Mouse (Mus musculus) forebrain, embryonic 15.5 days (tissue): ENCODE measurements at regions not wholly inside any gene's neighbourhood (a gene's known extent, or its start where the extent isn't known, plus 50 kb on each side); places are given as distances from the start of the nearest gene placed in this dataset.
A peak's percentile ranks its signal among the peaks of the same experiment; 100 is the strongest.

ENCODE experiments used
- ATAC-seq: fragments of 200-750 bp; cut with Nextera tagmentation; replicated peaks from 2 replicates; pipeline ENCODE4 v1.8.0; 2017; ENCODE audit warnings: mild to moderate bottlenecking, moderate TSS enrichment, moderate library complexity
- H3K27ac ChIP-seq: fragments of 300-500 bp; sonication (generic); replicated peaks from 2 replicates; pipeline ENCODE4 v1.5.1; 2015; ENCODE audit warnings: mild to moderate bottlenecking, inconsistent platforms
- H3K27me3 ChIP-seq: fragments of 300-500 bp; sonication (generic); 2 replicates; pipeline ENCODE4 v1.6.1; 2015; ENCODE audit warnings: inconsistent platforms
- H3K36me3 ChIP-seq: fragments of 300-500 bp; sonication (generic); 2 replicates; pipeline ENCODE4 v1.6.1; 2015; ENCODE audit warnings: mild to moderate bottlenecking, inconsistent platforms
- H3K4me1 ChIP-seq: fragments of 300-500 bp; sonication (generic); 2 replicates; pipeline ENCODE4 v1.6.1; 2015; ENCODE audit warnings: inconsistent platforms
- H3K4me2 ChIP-seq: fragments of 300-500 bp; sonication (generic); replicated peaks from 2 replicates; pipeline ENCODE4 v1.6.1; 2015; ENCODE audit warnings: mild to moderate bottlenecking, inconsistent platforms
- H3K4me3 ChIP-seq: fragments of 300-500 bp; sonication (generic); 2 replicates; pipeline ENCODE4 v1.5.1; 2015; ENCODE audit warnings: mild to moderate bottlenecking, inconsistent platforms
- H3K9ac ChIP-seq: fragments of 300-500 bp; sonication (generic); replicated peaks from 2 replicates; pipeline ENCODE4 v1.6.1; 2015; ENCODE audit warnings: mild to moderate bottlenecking, inconsistent platforms
- H3K9me3 ChIP-seq: fragments of 300-500 bp; sonication (generic); 2 replicates; pipeline ENCODE4 v1.6.1; 2016; ENCODE audit warnings: inconsistent platforms
- WGBS: fragments of 180-500 bp; shearing (Covaris S2); methylation state at CpG from one replicate; pipeline ENCODE4 v1.1.7; 2015; ENCODE audit warnings: mixed read lengths; 5-methylcytosine and 5-hydroxymethylcytosine counted together

GRCm38 (mm10) chr1:23462411-23462810 lies 64.8 kb upstream of the Ogfrl1 start:
- H3K4me2 ChIP-seq, result no peak overlapping the region
- ATAC-seq, result no peak
- no peaks in the 10 kb centered on the region for H3K4me1 ChIP-seq
- H3K9me3 ChIP-seq, result no peaks in the 10 kb centered on the region
- H3K27me3 ChIP-seq, result no peaks in the 10 kb centered on the region
- no peak overlapping the region for H3K9ac ChIP-seq
- WGBS, result 88% methylated on average over 3 of the region's 3 CpGs
- H3K27ac ChIP-seq, result no peak overlapping the region
- no peak overlapping the region for H3K4me3 ChIP-seq
- H3K36me3 ChIP-seq, result no peaks in the 10 kb centered on the region

DNA sequence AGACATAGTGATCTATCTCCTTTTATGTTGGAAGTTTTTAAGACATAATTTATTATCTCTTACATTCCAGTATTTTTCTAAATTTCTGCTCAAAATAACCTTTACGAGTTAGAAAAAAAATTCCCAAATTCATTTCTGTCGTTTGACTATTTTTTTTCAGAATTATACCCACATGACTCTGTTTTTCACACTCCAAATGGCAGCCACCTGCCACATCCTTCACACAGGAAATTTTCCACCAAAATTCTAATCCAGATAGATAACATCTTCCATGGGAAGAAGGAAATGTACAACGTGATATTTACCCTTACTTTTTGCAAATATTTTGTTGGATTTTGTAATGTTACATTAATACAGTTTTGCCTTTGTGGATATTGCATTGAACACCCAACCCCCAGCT lies 66.5 kb upstream of the Ogfrl1 start:
- no peak overlapping the region for H3K27ac ChIP-seq
- no peaks in the 10 kb centered on the region for H3K27me3 ChIP-seq
- WGBS, result 58% methylated on average over 3 of the region's 3 CpGs
- H3K4me1 ChIP-seq, result no peaks in the 10 kb centered on the region
- ATAC-seq, result no peak
- H3K4me2 ChIP-seq, result no peak overlapping the region
- H3K9ac ChIP-seq, result no peak overlapping the region
- no peaks in the 10 kb centered on the region for H3K9me3 ChIP-seq
- H3K36me3 ChIP-seq, result no peaks in the 10 kb centered on the region
- no peak overlapping the region for H3K4me3 ChIP-seq

GRCm38 (mm10) chr1:23466340-23466739 lies 68.8 kb upstream of the Ogfrl1 start:
- no peaks in the 10 kb centered on the region for H3K9me3 ChIP-seq
- ATAC-seq, result no peak
- no peak overlapping the region for H3K4me2 ChIP-seq
- WGBS, result 82% methylated on average over 7 of the region's 7 CpGs
- no peaks in the 10 kb centered on the region for H3K36me3 ChIP-seq
- H3K27ac ChIP-seq, result no peak overlapping the region
- H3K4me1 ChIP-seq, result no peaks in the 10 kb centered on the region
- H3K27me3 ChIP-seq, result no peaks in the 10 kb centered on the region
- no peak overlapping the region for H3K4me3 ChIP-seq
- no peak overlapping the region for H3K9ac ChIP-seq

DNA sequence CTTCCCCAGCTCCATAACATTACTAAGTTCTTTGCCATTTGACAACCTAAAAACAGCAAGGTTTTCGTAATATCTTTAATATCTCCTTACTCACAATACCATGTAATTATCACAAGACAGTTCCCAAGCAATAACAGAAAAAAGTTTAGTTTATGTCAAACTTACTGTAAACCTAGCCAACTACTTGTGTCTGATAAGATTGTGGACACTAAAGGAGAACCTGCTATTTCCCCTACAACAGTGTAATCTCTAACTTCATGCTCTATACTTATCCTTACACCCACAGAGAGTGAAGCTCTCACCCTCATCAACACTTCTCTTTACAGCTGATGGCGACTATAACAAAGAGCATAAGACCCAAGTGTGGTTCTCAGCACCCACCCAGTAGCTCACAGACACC lies 69.8 kb upstream of the Ogfrl1 start:
- WGBS, result 87% methylated on average over 2 of the region's 2 CpGs
- H3K4me2 ChIP-seq, result no peak overlapping the region
- no peak for ATAC-seq
- H3K4me1 ChIP-seq, result no peaks in the 10 kb centered on the region
- H3K9ac ChIP-seq, result no peak overlapping the region
- H3K36me3 ChIP-seq, result no peaks in the 10 kb centered on the region
- H3K27ac ChIP-seq, result no peak overlapping the region
- H3K9me3 ChIP-seq, result no peaks in the 10 kb centered on the region
- H3K4me3 ChIP-seq, result no peak overlapping the region
- H3K27me3 ChIP-seq, result no peaks in the 10 kb centered on the region

GRCm38 (mm10) chr1:23480776-23481320 lies 83.3 kb upstream of the Ogfrl1 start:
- Histone ChIP-seq H3K27ac (no peak overlapping the region), H3K9ac (no peak overlapping the region), H3K27me3 (no peaks in the 10 kb centered on the region), H3K4me2 (no peak overlapping the region), H3K9me3 (no peaks in the 10 kb centered on the region), H3K4me1 (no peaks in the 10 kb centered on the region), H3K4me3 (no peak overlapping the region), H3K36me3 (no peaks in the 10 kb centered on the region)
- 77% methylated on average over 5 of the region's 5 CpGs for WGBS
- no peak for ATAC-seq

DNA sequence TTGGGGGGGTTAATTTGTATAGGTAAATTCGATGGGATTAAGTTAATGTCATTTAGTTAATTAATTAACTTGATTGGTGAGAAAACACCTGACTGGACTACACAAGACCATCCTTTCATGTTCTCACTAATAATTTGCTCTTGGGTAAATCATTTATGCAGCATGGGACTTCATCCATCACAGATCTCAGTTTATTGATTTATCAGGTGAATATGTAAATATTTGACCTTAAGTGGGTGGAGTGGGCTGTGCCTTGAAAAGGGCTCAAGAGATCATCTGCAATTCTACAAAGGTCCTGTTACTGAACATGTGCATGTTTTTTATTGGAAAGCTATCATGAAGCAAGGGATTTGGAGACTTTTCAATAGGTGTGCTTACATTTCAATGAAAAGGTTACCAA lies 87.0 kb upstream of the Ogfrl1 start:
- Histone ChIP-seq H3K9me3 (no peaks in the 10 kb centered on the region), H3K27me3 (no peaks in the 10 kb centered on the region), H3K9ac (no peak overlapping the region), H3K4me1 (no peaks in the 10 kb centered on the region), H3K4me3 (no peak overlapping the region), H3K36me3 (no peaks in the 10 kb centered on the region), H3K4me2 (no peak overlapping the region), H3K27ac (no peak overlapping the region)
- ATAC-seq, result no peak
- WGBS, result 48% methylated on average over 1 of the region's 1 CpGs

GRCm38 (mm10) chr1:23485150-23485775 lies 87.7 kb upstream of the Ogfrl1 start:
- Histone ChIP-seq H3K36me3 (no peaks in the 10 kb centered on the region), H3K27me3 (no peaks in the 10 kb centered on the region), H3K4me3 (no peak overlapping the region), H3K27ac (no peak overlapping the region), H3K4me1 (peaks cover 4% of the 10 kb centered on the region; the same call in 1 of the 2 replicates), H3K4me2 (no peak overlapping the region), H3K9ac (no peak overlapping the region), H3K9me3 (no peaks in the 10 kb centered on the region)
- no peak for ATAC-seq
- WGBS, result 55% methylated on average over 3 of the region's 3 CpGs

DNA sequence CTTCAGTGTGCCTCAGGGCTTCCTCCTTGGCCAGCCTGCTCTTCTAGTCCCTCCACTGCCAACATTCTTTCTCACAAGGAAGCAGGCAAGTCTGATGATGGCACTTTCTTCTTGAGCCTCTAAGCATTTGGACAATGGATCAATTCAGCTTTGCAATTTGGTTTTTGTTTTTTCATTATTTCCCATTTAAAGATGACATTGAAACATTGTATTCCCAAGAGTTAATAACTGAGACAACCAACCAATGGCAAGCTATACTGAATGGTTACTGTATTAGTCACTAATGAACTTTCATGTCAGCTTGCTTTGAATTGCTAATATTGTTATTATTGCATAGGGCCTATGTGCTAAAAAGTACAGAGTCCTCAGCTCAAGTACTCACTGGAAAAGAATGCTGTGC lies 89.5 kb upstream of the Ogfrl1 start:
- H3K4me2 ChIP-seq, result no peak overlapping the region
- H3K4me1 ChIP-seq, result peaks cover 14% of the 10 kb centered on the region
- no peak for ATAC-seq
- no peak overlapping the region for H3K27ac ChIP-seq
- H3K4me3 ChIP-seq, result no peak overlapping the region
- no peaks in the 10 kb centered on the region for H3K27me3 ChIP-seq
- H3K9ac ChIP-seq, result no peak overlapping the region
- H3K9me3 ChIP-seq, result no peaks in the 10 kb centered on the region
- no peaks in the 10 kb centered on the region for H3K36me3 ChIP-seq

DNA sequence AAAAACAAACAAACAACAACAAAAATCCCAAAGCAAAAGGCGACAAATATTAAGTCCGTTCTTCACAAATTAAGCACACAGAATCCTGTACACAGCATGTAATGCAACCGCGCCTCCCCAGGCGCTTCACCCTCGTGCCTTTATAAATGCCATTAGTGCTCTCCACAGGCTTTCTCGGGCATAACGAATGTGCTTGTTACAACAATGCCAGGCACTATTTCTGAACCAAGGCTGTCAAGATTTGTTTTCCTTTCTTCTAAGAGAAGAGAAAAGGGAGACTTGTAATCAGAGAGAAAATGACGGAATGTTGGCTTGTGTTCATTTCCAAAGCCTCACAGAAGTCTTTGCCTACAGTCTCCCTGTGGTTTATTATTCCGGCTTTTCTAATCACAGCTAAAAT lies 93.1 kb upstream of the Ogfrl1 start:
- Histone ChIP-seq H3K27ac (no peak overlapping the region; the same call in 1 of the 2 replicates), H3K4me3 (peak overlapping the region; percentile 22), H3K27me3 (no peaks in the 10 kb centered on the region), H3K9ac (no peak overlapping the region; the same call in 1 of the 2 replicates), H3K4me2 (peak overlapping the region; percentile 38), H3K4me1 (peaks cover 14% of the 10 kb centered on the region), H3K9me3 (no peaks in the 10 kb centered on the region), H3K36me3 (no peaks in the 10 kb centered on the region)
- peak; percentile 84 for ATAC-seq
- whole genome bisulfite sequencing, result 7% methylated on average over 10 of the region's 10 CpGs

DNA sequence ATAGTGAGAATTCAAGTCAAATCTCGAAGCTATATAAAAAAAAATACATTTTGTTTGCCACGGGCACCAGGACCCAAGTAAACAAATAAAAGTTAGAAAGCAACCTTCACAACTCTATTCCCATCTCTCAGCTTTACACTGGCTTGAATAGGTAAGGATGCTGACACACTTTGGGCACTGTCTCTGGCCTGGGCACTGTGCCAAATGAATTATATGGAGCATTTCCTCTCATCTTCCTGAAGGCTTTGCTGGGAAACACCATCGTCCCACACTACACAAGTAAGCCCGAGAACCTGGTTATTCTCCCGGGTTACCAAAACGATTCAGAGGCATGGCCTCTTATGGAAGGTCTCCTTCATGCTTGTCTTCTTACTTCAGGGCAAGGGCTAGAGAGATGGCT lies 93.5 kb upstream of the Ogfrl1 start:
- no peaks in the 10 kb centered on the region for H3K27me3 ChIP-seq
- no peaks in the 10 kb centered on the region for H3K36me3 ChIP-seq
- ATAC-seq, result peak; percentile 49
- H3K4me1 ChIP-seq, result peaks cover 14% of the 10 kb centered on the region
- no peaks in the 10 kb centered on the region for H3K9me3 ChIP-seq
- H3K4me2 ChIP-seq, result peak overlapping the region; percentile 38
- H3K9ac ChIP-seq, result no peak overlapping the region
- 28% methylated on average over 6 of the region's 6 CpGs for WGBS
- H3K27ac ChIP-seq, result peak overlapping the region; percentile 21; the same call in 1 of the 2 replicates
- H3K4me3 ChIP-seq, result peak overlapping the region; percentile 22; the same call in 1 of the 2 replicates

DNA sequence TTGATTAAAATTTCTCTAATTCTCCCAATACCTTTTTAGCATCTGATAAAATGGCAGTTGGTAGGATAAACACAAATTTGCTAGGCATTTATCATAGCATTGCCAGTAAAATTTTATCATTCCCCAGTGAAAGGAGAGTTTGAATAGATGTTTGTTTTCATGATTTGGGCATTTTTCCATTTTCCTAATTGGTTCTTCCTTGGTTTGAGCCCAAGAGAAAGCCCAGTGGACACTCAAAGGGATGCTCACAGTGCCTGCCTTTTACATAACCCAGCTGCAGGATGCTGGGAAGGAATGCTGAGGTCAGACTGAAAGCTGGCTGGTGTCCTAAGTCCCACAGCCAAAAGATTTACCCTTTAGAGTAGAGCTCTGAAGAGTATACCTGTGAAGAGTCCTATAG lies 95.4 kb upstream of the Ogfrl1 start:
- Histone ChIP-seq H3K9ac (no peak overlapping the region), H3K27ac (no peak overlapping the region), H3K4me1 (peaks cover 14% of the 10 kb centered on the region), H3K9me3 (no peaks in the 10 kb centered on the region), H3K36me3 (no peaks in the 10 kb centered on the region), H3K4me2 (no peak overlapping the region), H3K27me3 (no peaks in the 10 kb centered on the region), H3K4me3 (no peak overlapping the region)
- no peak for ATAC-seq

DNA sequence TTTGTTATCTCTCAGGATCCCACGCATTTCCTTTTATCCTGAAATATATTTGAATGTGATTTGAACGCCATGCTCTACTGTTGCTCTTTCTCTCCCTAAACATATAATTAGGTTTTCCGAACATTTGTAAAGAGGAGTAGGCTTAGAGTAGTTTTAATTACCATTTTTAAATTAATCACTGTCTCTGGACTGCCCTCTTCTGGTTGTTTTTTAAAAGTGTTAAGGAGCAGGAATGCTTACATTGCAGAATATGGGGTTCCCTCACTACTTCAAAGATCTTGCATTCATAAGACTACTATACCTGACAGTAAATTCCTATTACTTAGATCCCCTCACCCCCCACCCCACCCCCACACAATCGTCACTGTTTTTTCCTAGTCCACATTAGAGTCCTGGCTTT lies 97.8 kb upstream of the Ogfrl1 start:
- Histone ChIP-seq H3K27ac (no peak overlapping the region), H3K9me3 (no peaks in the 10 kb centered on the region), H3K4me3 (no peak overlapping the region), H3K4me2 (no peak overlapping the region), H3K27me3 (no peaks in the 10 kb centered on the region), H3K4me1 (peaks cover 9% of the 10 kb centered on the region), H3K36me3 (no peaks in the 10 kb centered on the region), H3K9ac (no peak overlapping the region)
- 26% methylated on average over 4 of the region's 4 CpGs for WGBS
- ATAC-seq, result peak; percentile 59

DNA sequence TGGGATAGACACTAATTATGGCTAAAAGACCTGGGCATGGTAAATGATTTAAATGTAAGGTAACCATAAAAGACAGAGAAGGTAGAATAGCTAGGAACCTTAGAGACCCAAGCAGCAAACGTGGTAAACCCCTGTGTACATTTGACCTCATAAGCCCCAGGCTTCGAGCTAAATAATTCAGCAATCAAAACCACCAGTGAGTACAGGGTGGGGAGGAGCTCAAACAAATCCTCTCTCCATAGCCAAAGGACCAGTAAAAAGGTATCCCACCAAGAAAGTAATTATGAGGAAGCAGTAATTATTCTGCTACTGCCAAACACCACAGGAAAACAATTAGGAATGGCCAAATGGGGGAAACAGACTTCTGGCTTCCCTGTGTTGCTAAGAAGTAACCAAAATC lies 122.5 kb upstream of the Ogfrl1 start:
- no peaks in the 10 kb centered on the region for H3K9me3 ChIP-seq
- H3K36me3 ChIP-seq, result no peaks in the 10 kb centered on the region
- no peak overlapping the region for H3K9ac ChIP-seq
- H3K4me3 ChIP-seq, result no peak overlapping the region
- no peak overlapping the region for H3K27ac ChIP-seq
- no peaks in the 10 kb centered on the region for H3K27me3 ChIP-seq
- ATAC-seq, result no peak
- H3K4me2 ChIP-seq, result no peak overlapping the region
- 22% methylated on average over 2 of the region's 2 CpGs for WGBS
- H3K4me1 ChIP-seq, result no peaks in the 10 kb centered on the region
